Mouse (Mus musculus) CH12.LX (cell line): ENCODE measurements around the gene Pin1.
"Not testable (repeated sequence)": the region's sequence is repeated elsewhere in the genome, so short reads cannot be mapped to it uniquely, and the experiment has no call there.

Source experiments
- CTCF ChIP-seq, 2 experiments: IDR thresholded peaks in 1 of 2; conservative IDR thresholded peaks in 1 of 2; 2 replicates each; pipeline ENCODE4 v1.5.1; 2011 to 2012; ENCODE audit warnings: low read depth in 2 of 2, low read length in 2 of 2, improper control_type of control experiment in 1 of 2, inconsistent platforms in 1 of 2, mild to moderate bottlenecking in 1 of 2, moderate library complexity in 1 of 2
- POLR2A ChIP-seq: IDR thresholded peaks from 2 replicates; pipeline ENCODE4 v1.6.1; 2011; ENCODE audit warnings: low read depth, mild to moderate bottlenecking, improper control_type of control experiment, low read length

DNA sequence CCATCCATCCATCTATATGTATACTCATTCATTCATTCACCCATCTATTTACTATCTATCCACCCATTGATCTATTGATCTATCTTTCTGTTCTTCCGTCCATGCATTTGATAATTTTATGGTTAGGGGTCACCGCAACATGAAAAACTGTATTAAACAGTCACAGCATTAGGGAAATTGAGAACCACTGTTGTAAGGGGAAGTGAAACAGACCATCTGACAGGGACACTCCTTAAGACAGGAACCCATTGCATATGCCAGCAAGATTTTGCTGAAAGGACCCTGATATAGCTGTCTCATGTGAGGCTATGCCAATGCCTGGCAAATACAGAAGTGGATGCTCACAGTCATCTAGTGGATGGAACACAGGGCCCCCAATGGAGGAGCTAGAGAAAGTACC lies 38.6 kb downstream of the Pin1 start:
- not testable (repeated sequence) for TF ChIP-seq CTCF (conservative IDR thresholded peaks at IDR 0.05 in 1 of 2, IDR thresholded peaks at IDR 0.05 in 1 of 2; ENCODE audit: low read depth in 2 of 2, low read length in 2 of 2); POLR2A
